Mouse (Mus musculus) left cerebral cortex, adult 2 months (tissue): ENCODE results near the gene Cbarp. TPM values are rescaled to one million over a fixed set of nuclear protein-coding genes. Genes with fewer than 3 reads are reported as not detected.

Source experiments
- DNase-seq, 2 experiments: peaks; one replicate each; pipeline ENCODE4 v3.0.0; 2021 to 2022; ENCODE audit warnings: low spot score in 2 of 2, mixed read lengths in 1 of 2; ENCODE audit errors: extremely low spot score in 1 of 2
- H3K27ac ChIP-seq: fragments of 200-600 bp; 2 replicates; pipeline ENCODE4 v1.8.1; 2022
- H3K4me3 ChIP-seq: fragments of 200-600 bp; 2 replicates; pipeline ENCODE4 v1.8.1; 2022
- CTCF ChIP-seq: fragments of 200-600 bp; IDR thresholded peaks from 2 replicates; pipeline ENCODE4 v1.8.1; 2022; ENCODE audit warnings: antibody characterized with exemption, mild to moderate bottlenecking, moderate library complexity
- intact Hi-C: fragments of 180-260 bp; cut with DNase I; formaldehyde crosslinking; loops from one replicate; pipeline ENCODE4 v1.15.1; 2025
- total RNA-seq, 2 experiments: library from RNA; stranded (reverse); gene quantifications; 2 replicates each; pipeline ENCODE4 v1.2.3; 2021

The Cbarp gene
- total RNA-seq, 2 experiments from 2014 or later, result 431 to 456 TPM

DNA sequence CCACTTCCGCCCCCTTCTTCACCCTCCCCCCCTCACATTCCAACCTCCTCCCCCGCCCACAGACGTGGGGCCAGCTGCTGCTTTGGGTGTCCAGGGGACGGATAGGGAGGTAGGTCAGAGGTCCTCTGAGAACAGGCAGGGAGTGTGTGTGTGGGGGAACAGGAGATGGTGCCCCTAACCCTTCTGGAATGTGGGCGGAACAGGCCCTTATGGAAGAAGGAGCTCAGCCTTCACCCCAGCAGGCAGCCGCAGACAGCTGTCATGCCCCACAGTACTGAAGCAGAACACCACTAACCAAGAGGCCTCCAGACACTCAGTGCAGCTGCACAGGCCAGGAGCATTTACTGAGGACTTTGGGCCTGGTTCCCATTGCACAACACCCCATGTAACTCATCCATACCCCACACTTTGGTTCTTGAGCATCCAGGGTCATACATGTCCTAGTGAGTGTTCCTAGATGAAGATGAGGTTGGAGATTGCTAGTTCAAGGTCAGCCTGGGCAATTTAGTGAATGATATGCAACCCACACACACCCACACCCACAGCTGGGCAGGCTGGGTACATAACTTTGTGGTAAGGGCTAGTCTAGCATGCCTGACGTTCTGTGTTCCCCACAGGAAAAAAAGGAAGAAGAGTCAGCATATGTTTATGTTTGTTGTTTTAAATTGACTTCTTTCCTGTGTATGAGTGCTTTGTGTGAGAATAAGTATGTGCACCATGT, 21.0 kb upstream of the Cbarp start:
- DNase-seq, result no peak
- intact Hi-C loops, result no loop called here
- H3K27ac ChIP-seq, result peak overlapping the region; percentile 97
- TF ChIP-seq CTCF, result no peak
- no peak overlapping the region for H3K4me3 ChIP-seq

DNA sequence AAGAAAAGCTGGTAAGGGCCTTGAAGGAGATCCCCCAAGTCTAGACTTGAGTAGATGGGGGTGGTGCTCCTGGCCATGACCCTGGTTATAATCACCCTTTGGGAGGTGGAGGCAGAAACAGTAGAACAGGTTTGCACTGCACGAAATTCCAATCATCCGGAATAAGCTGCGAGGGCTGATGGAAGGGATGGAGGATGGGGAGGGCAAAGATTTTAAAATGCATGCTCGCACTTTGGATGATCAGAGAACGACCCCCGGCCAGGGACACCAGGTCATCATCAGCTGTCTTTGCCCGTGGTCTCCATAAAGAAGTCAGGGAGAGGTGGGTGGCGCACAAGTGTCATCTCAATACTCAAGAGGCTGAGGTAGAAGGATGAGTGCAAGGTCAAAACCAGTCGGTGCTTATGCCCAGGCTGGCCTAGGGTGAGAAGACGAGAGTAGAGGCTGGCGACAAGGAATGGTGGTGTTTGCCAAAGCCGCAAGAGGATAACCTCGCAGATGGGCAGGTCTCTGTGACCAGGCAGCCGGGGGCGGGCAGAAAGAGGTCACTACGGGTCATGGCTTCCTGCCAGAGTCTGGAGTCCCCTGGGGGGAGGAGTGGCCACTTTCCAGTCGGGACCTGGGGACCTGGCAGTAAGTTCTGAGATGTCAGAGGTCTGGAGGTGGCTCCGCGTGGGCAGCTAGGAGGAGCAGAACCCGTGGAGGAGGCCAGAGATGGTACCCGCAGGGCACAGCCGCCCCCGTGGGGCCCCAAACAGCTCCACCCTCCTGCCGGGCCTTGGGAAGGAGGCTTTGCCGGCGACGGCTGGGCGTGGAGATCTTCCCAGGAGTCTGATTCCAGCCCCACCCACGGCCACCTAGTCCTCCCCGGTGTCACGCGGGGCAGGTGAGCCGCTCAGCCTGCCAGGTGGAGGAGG, 20.1 kb upstream of the Cbarp start:
- no peak for DNase-seq
- TF ChIP-seq CTCF, result no peak
- intact Hi-C loops, result no loop called here
- Histone ChIP-seq H3K4me3 (peak overlapping the region; percentile 3), H3K27ac (peak overlapping the region; percentile 97)

DNA sequence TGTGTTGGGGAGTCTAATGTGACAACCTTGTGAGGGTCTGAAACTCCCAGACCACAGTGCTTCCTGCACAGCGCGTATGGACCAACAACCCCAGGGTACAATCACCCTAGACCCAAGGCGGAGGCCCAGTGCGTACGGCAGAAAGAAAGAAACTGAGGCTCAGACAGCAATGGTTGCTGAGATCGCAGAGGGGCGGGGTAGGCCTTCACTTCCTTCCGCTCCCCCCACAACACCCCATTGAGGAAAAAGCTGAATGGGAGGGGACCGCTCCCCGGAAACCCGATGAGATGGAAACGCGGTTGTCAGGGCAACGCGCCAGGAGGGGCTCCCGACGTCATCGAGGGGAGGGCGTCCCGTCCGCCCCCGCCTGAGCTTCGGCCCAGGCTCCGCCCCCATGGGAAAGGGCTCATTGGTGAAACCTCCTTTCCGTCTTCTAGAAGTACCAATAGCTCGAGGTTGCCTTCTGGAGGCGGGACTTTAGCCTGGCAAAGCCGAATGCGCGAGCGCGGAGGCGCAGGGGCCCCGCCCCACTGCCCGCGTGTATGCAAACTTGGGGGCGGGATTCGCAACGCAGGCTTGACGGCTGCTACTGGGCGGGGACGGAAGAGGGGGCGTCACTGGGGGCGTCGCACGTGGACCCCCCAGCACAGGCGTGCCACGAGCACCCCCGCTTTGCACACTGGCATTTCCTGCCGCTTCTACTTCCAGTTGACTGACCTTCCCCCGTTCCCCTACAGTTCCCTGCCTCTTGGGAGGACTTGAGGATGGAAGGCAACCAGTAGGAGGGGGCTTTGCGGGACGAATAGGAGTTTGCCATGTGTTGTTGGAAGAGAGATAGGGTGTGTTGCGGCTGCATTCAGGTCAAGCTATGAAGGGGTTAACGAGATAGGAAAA, 19.2 kb upstream of the Cbarp start:
- Histone ChIP-seq H3K27ac (peak overlapping the region; percentile 97), H3K4me3 (peak overlapping the region; percentile 41)
- intact Hi-C loops, result no loop called here
- peak; percentile 99 for DNase-seq
- TF ChIP-seq CTCF, result no peak

DNA sequence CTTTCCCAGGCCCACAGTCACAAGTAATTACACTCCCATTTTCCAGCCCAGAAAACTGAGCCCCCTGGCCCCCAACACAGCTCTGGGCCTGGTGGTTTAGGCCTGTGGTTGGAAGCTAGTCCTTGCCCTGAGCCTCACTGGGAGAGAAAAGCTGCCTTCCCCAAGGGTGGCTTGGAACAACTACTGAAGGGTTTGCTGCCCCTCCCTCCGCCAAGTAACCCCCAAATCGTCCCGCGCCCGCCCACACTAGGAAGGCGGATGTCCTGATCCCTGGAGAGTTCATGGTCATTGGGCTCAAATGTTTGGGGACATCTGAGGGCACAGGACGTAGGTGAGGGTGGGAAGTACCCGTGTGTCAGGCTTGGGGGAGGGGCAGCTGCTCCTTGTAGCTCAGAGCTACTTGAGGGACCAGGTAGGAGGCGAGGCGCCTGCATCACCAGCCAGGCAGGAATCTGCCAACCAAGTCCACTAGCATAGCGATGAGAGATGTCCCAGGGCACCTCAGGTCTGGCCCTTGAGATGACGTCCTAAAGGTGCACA, 18.5 kb upstream of the Cbarp start:
- Histone ChIP-seq H3K4me3 (peak overlapping the region; percentile 34), H3K27ac (peak overlapping the region; percentile 97)
- no peak for TF ChIP-seq CTCF
- intact Hi-C loops, result no loop called here
- no peak for DNase-seq

DNA sequence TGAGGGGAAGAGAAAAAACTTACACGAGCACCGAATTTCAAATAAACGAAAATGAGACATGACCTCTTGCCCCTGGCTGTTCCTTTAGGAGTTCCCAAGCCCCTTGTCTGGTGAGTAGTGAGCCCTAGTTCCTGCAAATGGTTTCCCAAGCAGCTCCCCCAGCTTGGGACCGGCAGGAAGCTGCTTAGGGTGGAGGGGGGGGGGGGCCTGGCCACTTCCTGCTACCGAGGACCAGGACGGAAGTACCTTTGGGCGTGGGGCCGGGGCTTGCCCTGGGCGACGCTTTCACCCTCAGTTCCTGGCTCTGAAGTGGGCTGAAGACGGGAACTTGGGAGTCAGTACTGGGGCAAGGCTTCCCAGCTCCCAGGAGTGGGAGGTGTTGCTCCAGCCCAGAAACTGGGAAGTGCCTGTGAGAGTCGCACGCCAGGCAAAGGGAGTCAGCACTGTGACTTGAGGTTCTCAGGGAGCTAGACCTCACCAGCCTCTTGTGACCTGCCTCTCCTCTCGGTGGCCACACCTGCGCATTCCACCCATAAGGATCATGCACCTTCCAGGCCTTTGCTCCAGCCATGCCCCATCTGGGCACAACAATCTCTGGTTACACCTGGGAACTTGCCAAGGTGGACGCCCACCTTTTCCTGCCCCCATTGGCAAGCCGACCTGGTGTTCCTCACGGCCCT, 17.8 kb upstream of the Cbarp start:
- peak overlapping the region; percentile 97 for H3K27ac ChIP-seq
- peak in 1 of 2 experiments; percentile 54 for DNase-seq
- TF ChIP-seq CTCF, result no peak
- no peak overlapping the region for H3K4me3 ChIP-seq
- intact Hi-C loops, result no loop called here

DNA sequence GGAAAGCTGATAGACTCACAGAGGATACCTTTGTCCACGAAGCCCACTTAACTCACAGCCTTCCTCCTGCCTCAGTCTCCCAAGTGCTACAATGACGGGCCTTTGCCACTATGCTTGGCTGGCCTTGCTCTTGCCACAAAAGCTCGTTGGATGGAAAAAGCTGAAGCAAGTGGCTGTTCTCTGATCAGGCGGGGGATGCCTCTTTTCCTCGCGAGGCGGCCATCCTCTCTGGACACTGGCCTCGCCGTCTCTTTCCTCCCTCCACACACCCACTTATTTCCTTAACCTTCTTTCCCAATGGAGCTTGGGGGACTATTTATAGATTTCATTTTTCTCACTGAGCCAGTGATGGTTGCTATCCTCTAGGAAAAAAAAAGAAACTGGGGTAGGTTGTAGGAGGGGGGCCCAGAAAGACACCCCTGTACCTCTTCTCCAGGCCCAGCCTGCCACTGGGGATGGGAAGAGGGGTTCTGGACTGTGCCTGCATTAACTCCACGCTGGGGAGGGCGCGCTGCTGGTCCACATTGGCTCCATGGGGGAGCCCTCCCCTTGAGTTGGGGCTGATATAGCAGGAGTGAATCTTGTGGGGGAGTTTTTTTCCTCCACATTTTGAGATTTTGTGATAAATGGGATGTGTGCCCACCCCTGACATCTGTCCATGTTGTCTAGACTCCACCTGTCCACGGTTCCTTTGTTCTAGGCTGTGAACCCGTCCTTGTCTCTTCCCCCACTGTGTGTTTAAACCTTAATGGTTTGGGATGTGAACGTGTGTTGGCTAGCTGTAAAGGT, 16.7 kb upstream of the Cbarp start:
- peak overlapping the region; percentile 97 for H3K27ac ChIP-seq
- no peak for DNase-seq
- H3K4me3 ChIP-seq, result no peak overlapping the region
- intact Hi-C loops, result no loop called here
- TF ChIP-seq CTCF, result no peak

DNA sequence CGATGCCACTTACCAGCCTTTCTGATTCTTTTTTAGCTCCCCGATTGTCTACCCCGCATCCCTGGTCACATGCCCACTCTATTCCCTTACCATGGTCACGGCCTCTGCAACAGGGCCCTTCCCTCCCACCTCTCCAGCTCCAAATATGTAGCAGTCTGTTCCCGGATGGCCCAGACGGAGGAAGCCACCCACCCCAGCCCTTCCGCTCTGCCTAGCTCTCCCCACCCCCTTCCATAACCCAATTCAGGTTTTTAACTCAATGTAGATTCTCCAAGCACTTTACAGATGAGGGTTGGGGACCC, 16.1 kb upstream of the Cbarp start:
- no peak for DNase-seq
- no peak overlapping the region; the same call in 1 of the 2 replicates for H3K4me3 ChIP-seq
- no peak for TF ChIP-seq CTCF
- peak overlapping the region; percentile 97 for H3K27ac ChIP-seq
- intact Hi-C loops, result no loop called here

DNA sequence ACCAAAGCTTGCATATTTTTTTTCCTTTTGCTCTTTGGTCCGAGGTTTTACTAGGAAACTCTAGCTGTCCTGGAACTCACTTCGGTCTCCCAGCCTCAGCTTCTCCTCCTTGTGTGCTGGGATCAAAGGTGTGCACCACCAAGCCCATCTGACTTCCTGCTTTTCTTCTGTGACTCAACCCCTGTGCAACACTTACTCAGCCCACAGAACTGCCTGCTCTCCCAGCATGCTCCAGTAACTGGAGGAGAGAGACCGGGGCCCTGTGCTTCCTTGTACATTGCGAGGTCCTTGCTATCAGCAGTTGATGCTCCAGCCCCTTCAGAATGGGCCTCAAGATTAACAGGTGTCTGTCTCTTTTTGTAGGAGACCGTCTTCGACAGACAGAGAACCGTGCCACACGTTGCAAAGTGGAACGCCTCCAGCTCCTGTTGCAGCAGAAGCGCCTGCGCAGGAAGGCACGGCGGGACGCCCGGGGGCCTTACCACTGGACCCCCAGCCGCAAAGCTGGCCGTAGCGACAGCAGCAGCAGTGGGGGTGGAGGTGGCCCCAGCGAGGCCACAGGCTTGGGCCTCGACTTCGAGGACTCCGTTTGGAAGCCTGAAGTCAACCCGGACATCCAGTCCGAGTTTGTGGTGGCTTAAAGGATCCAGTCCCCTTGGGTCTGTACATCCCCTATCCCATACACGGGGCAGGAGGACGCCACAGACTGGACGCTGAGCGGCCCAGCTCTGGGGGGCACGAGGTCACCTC, 15.5 kb upstream of the Cbarp start:
- TF ChIP-seq CTCF, result no peak
- peak overlapping the region; percentile 97 for H3K27ac ChIP-seq
- no peak for DNase-seq
- intact Hi-C loops, result no loop called here
- no peak overlapping the region; the same call in 1 of the 2 replicates for H3K4me3 ChIP-seq

DNA sequence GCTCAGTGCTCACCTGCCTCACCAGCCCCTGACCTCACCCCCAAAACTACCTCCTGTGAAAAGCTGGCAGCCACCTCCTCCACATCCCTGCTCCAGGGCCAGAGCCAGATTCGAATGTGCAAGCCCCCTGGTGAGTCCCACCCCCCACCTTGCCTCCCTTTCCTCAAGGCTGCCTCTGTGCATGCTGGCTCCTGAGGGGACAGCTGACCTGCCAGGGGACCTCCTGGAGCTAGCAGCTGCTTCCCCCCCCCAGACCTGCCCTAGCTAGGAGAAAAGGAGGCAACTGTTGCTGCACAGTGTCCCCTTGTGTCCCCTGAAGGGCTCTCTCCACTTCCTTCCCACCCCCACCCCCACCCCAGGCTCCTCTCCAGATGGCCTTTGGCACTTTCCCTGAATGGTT, 14.6 kb upstream of the Cbarp start:
- TF ChIP-seq CTCF, result no peak
- DNase-seq, result no peak
- intact Hi-C loops, result no loop called here
- peak overlapping the region; percentile 97; the same call in 1 of the 2 replicates for H3K27ac ChIP-seq
- no peak overlapping the region for H3K4me3 ChIP-seq

DNA sequence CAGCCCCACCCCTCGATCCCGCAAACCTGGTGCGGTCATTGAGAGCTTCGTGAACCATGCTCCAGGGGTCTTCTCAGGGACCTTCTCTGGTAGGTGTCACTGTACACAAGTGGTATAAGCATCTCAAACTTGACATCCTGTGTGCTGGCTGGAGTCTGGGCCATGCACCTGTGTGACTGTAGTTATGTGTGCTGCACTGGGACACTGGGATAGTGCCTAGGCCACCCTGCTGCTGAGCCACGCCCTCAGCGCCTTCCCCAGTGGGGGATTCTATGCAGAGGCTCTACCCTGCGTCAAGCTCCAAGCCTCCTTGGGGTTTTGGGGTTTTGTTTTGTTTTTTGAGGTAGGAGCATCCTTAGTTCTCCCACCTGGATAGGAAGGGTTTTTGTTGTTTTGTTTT, 13.7 kb upstream of the Cbarp start:
- Histone ChIP-seq H3K4me3 (no peak overlapping the region), H3K27ac (peak overlapping the region; percentile 97; the same call in 1 of the 2 replicates)
- no peak for DNase-seq
- TF ChIP-seq CTCF, result no peak
- intact Hi-C loops, result no loop called here
